Mouse (Mus musculus): ENCODE results near the gene Hyou1.

DNA sequence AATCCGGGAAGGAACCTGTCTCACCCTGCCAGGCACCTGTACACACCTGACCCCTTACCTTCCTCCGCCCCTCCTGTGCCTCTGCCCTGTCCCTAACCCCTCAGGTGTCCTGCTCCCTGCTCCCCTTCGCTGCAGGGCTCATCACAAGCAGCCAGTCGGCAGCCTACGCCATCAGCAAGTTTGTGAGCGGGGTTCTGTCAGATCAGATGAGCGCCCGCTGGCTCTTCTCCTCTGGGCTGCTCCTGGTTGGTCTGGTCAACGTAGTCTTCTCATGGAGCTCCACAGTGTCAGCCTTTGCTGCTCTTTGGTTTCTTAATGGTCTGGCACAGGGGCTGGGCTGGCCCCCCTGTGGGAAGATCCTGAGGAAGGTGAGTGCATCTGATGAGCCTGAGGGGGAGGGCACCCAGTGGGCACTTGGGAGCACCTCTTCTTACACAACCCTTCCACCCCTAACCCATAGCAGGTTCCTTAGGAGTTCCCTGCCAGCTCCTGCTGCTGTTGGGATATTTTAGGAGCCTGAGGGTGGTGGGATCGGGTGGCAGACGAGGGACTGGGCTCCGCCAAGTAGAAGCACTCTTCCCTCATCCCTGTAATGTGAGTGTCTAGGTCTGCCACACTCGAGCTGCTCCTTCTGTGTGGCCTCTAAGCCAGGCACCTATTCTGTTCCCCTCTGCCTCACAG, 20.0 kb downstream of the Hyou1 start:
- TF ChIP-seq CTCF (IDR thresholded peaks at IDR 0.05; ENCODE audit: low read depth, low read length) (no peak), POLR2A (IDR thresholded peaks at IDR 0.05; ENCODE audit: borderline replicate concordance, low read depth, low read length) (no peak)
